Mouse (Mus musculus) urinary bladder, adult 2 months (tissue): Measurements from ENCODE around the gene Acoxl. TPM values are rescaled to one million over a fixed set of nuclear protein-coding genes. Genes with fewer than 3 reads are reported as not detected.

Experiments
- DNase-seq: peaks from one replicate; pipeline ENCODE4 v3.0.0; 2022; ENCODE audit warnings: low spot score
- polyA plus RNA-seq: library from polyadenylated mRNA; depleted of rRNA; stranded (reverse); fragments of >200 nt; gene quantifications from 2 replicates; pipeline ENCODE4 v1.2.3, GENCODE M21; 2012

The Acoxl gene
- polyA plus RNA-seq, 1 experiment = 0.06 TPM

GRCm38 (mm10) chr2:127894890-127895289 is 56.2 kb downstream of the Acoxl start:
- no peak for DNase-seq

GRCm38 (mm10) chr2:127897718-127898117 is 59.0 kb downstream of the Acoxl start:
- DNase-seq = no peak

- DNase-seq = no peak
Observed at GRCm38 (mm10) chr2:127904918-127905317, 66.2 kb downstream of the Acoxl start.

GRCm38 (mm10) chr2:127906973-127907678 is 68.5 kb downstream of the Acoxl start:
- DNase-seq = no peak

GRCm38 (mm10) chr2:127907679-127908042 is 69.0 kb downstream of the Acoxl start:
- DNase-seq = no peak

- DNase-seq = no peak
Observed at GRCm38 (mm10) chr2:127908881-127909280, 70.2 kb downstream of the Acoxl start.

- no peak for DNase-seq
Observed at GRCm38 (mm10) chr2:127909790-127910189, 71.1 kb downstream of the Acoxl start.

- no peak for DNase-seq
Observed at GRCm38 (mm10) chr2:127911579-127911978, 72.9 kb downstream of the Acoxl start.

- no peak for DNase-seq
Observed at GRCm38 (mm10) chr2:127914047-127914446, 75.4 kb downstream of the Acoxl start.

- no peak for DNase-seq
Observed at GRCm38 (mm10) chr2:127916804-127917410, 78.2 kb downstream of the Acoxl start.

GRCm38 (mm10) chr2:127919740-127920139 is 81.1 kb downstream of the Acoxl start:
- no peak for DNase-seq

- no peak for DNase-seq
Observed at GRCm38 (mm10) chr2:127922036-127922901, 83.6 kb downstream of the Acoxl start.

- no peak for DNase-seq
Observed at GRCm38 (mm10) chr2:127923077-127923680, 84.5 kb downstream of the Acoxl start.

GRCm38 (mm10) chr2:127926679-127927324 is 88.1 kb downstream of the Acoxl start:
- no peak for DNase-seq

GRCm38 (mm10) chr2:127927452-127928273 is 89.0 kb downstream of the Acoxl start:
- no peak for DNase-seq

- DNase-seq = no peak
Observed at GRCm38 (mm10) chr2:127928279-127928678, 89.6 kb downstream of the Acoxl start.

GRCm38 (mm10) chr2:127928871-127929270 is 90.2 kb downstream of the Acoxl start:
- DNase-seq = no peak

GRCm38 (mm10) chr2:127929939-127930715 is 91.5 kb downstream of the Acoxl start:
- DNase-seq = no peak

- DNase-seq = no peak
Observed at GRCm38 (mm10) chr2:127931576-127931975, 92.9 kb downstream of the Acoxl start.

- DNase-seq = no peak
Observed at GRCm38 (mm10) chr2:127933531-127933931, 94.9 kb downstream of the Acoxl start.
